Mouse (Mus musculus) stomach, embryonic 16.5 days (tissue): ENCODE data around the gene Adh6a. TPM values are rescaled to one million over a fixed set of nuclear protein-coding genes. Genes with fewer than 3 reads are reported as not detected.

Source experiments
- ATAC-seq: fragments of 200-750 bp; cut with Nextera tagmentation; 2 replicates; pipeline ENCODE4 v1.8.0; 2017; ENCODE audit warnings: moderate number of reproducible peaks, moderate TSS enrichment; ENCODE audit not compliant: insufficient read depth, low FRiP score
- H3K27ac ChIP-seq: fragments of 300-500 bp; sonication (generic); 2 replicates; pipeline ENCODE4 v1.5.1; 2014; ENCODE audit warnings: low read length
- H3K27me3 ChIP-seq: fragments of 300-500 bp; sonication (generic); 2 replicates; pipeline ENCODE4 v1.6.1; 2014; ENCODE audit warnings: low read length, control low read depth, mixed read lengths; ENCODE audit not compliant: control insufficient read depth, insufficient read depth
- H3K36me3 ChIP-seq: fragments of 300-500 bp; sonication (generic); 2 replicates; pipeline ENCODE4 v1.6.1; 2014; ENCODE audit warnings: low read length; ENCODE audit not compliant: control insufficient read depth, insufficient read depth
- H3K4me1 ChIP-seq: fragments of 300-500 bp; sonication (generic); 2 replicates; pipeline ENCODE4 v1.6.1; 2014; ENCODE audit warnings: low read length, control low read depth, mixed read lengths; ENCODE audit not compliant: control insufficient read depth, insufficient read depth
- H3K4me2 ChIP-seq: fragments of 300-500 bp; sonication (generic); 2 replicates; pipeline ENCODE4 v1.6.1; 2014; ENCODE audit warnings: low read depth, low read length, mixed read lengths
- H3K4me3 ChIP-seq: fragments of 300-500 bp; sonication (generic); replicated peaks from 2 replicates; pipeline ENCODE4 v1.5.1; 2014; ENCODE audit warnings: mild to moderate bottlenecking, low read length
- H3K9ac ChIP-seq: fragments of 300-500 bp; sonication (generic); 2 replicates; pipeline ENCODE4 v1.6.1; 2014; ENCODE audit warnings: low read length
- H3K9me3 ChIP-seq: fragments of 300-500 bp; sonication (generic); replicated peaks from 2 replicates; pipeline ENCODE4 v1.6.1; 2016; ENCODE audit warnings: low read length, control low read depth; ENCODE audit not compliant: control insufficient read depth
- WGBS: fragments of 180-500 bp; shearing (Covaris S2); extraction: QIAGEN DNeasy Blood & Tissue Kit; methylation state at CpG from one replicate; pipeline ENCODE4 v1.1.7; 2014; 5-methylcytosine and 5-hydroxymethylcytosine counted together
- polyA plus RNA-seq: library from polyadenylated mRNA; unstranded; fragments of >200 nt; fragmentation: Nextera tagmentation; extraction: Ambion mirVana; gene quantifications from 2 replicates; pipeline ENCODE4 v1.2.1, GENCODE M21; 2015

Adh6a gene
- polyA plus RNA-seq = 0.16 and 0.32 TPM in 2 replicates

DNA sequence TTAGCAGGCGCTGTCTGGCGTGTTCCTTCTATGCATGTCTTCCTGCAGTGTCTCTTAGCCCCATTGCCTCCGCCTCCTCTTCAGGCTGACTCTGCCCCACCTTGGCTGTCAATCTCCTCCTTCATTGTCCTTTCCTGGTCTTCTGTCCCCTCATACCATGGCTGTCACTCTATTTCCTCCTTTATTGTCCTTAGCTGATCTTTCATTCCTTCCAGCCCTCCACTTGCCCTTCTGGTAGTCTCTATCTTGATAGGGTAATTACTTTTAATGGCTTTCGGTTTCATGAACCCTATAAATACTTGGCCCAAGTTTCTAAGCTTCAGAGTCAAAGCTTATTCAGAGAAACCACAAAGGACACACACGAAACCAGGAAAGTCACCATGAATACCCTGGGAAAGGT lies at the start of gene Adh6a:
Adh6a (plus strand) TSS at position 322 of the 400 bp plus-strand sequence.
- Histone ChIP-seq H3K4me1 (no peaks in the 10 kb centered on the region), H3K27me3 (no peaks in the 10 kb centered on the region), H3K4me3 (no peak within 1 kb of the TSS), H3K4me2 (no peak within 1 kb of the TSS), H3K36me3 (no peaks in the 10 kb centered on the region), H3K9ac (no peak within 1 kb of the TSS), H3K27ac (no peak within 1 kb of the TSS), H3K9me3 (no peaks in the 10 kb centered on the region)
- 83% methylated on average over 5 of the region's 5 CpGs for WGBS
- ATAC-seq = no peak

DNA sequence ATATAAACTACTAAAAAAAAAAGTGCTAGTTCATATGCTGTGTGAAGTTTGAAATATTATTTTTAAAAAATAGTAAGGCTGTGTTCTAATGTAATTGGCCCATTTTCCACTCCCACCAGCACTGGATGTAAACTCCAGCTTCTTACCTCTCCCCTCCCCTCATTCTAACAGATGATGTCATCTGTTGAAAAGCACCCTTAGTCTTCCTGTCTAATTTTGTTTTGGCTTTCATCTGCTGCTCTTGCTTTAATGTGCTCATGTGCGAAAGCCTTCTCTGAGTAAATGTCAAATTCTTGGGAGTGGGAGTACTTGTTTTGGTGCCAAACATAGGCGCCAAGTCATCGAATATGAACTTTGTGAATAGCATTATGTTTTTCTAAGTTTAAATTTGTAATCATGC lies 48.4 kb upstream of the Adh6a start:
- Histone ChIP-seq H3K36me3 (no peaks in the 10 kb centered on the region), H3K27ac (no peak overlapping the region), H3K4me2 (no peak overlapping the region), H3K4me1 (0 out of 2 replicates have a peak, but pooled peaks cover 4% of the 10 kb centered on the region), H3K9me3 (no peaks in the 10 kb centered on the region), H3K4me3 (no peak overlapping the region), H3K9ac (no peak overlapping the region), H3K27me3 (no peaks in the 10 kb centered on the region)
- 64% methylated on average over 3 of the region's 3 CpGs for WGBS
- ATAC-seq = no peak

DNA sequence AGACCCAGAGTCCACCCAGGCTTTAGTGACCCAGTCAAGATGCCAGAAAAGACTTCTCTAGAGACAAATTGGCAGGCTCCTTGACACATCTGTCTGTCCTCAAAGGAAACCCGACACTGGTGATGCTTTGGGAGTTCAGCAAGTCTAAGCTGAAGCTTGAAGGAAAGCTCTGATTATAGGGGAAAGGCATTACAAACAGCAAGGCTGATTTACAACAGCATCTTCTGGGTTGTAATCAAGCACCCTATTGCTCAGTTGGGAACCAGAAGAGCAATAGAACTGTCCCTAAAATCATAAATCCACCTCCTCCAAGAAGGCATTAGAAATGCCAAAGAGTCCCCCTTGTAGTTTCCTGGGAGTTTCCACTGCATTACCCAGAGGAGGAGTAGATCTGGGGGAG lies 42.6 kb upstream of the Adh6a start:
- Histone ChIP-seq H3K36me3 (no peaks in the 10 kb centered on the region), H3K4me1 (peaks cover 4% of the 10 kb centered on the region; the same call in 1 of the 2 replicates), H3K4me2 (no peak overlapping the region), H3K9ac (no peak overlapping the region), H3K27me3 (no peaks in the 10 kb centered on the region), H3K27ac (no peak overlapping the region), H3K4me3 (no peak overlapping the region), H3K9me3 (no peaks in the 10 kb centered on the region)
- 25% methylated on average over 1 of the region's 1 CpGs for WGBS
- ATAC-seq = no peak

DNA sequence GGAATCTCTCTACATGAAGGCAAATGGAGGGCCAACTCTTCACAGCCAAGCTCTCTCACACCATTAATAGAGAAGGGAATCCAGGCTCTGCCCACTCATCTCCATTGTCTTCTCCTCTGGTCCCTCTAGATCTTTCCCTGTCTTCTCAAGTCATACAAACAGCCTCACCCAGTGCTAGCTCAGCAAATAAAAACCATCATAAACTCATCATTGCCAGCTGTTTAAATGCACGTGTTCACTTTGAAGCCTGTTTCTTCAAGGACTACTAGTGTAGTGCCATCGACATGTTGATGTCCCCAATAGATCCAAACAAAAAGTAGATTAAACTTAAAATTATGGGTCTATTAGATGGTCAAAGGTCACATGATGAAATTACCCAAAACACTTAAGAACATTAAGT lies 41.8 kb upstream of the Adh6a start:
- Histone ChIP-seq H3K9ac (no peak overlapping the region), H3K27me3 (no peaks in the 10 kb centered on the region), H3K36me3 (no peaks in the 10 kb centered on the region), H3K4me2 (no peak overlapping the region), H3K9me3 (no peaks in the 10 kb centered on the region), H3K27ac (no peak overlapping the region), H3K4me3 (no peak overlapping the region), H3K4me1 (peaks cover 4% of the 10 kb centered on the region; the same call in 1 of the 2 replicates)
- ATAC-seq = no peak
- 80% methylated on average over 2 of the region's 2 CpGs for WGBS

DNA sequence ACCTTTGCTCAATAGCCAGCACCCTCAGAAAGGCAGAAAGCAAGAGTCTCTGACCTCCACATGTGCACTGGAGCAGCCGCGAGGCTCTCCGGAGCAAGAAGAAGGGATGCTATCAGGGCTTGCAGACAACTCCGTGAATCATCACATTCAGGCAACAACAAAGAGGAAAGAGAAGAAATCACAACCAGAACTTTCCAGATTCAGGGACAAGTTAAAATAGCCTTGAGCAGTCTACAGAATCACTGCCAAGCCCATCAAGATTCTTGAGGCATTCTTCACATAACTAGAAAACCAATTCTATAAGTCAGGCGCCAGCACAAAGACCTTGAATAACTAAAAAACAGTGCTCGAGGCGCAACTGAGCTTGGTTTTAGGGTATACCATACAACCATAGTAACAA lies 40.0 kb upstream of the Adh6a start:
- H3K4me3 ChIP-seq = no peak overlapping the region
- WGBS = 84% methylated on average over 7 of the region's 7 CpGs
- no peak overlapping the region for H3K9ac ChIP-seq
- no peaks in the 10 kb centered on the region for H3K9me3 ChIP-seq
- no peak overlapping the region for H3K27ac ChIP-seq
- H3K36me3 ChIP-seq = no peaks in the 10 kb centered on the region
- no peak overlapping the region for H3K4me2 ChIP-seq
- no peak for ATAC-seq
- peaks cover 8% of the 10 kb centered on the region; the same call in 1 of the 2 replicates for H3K4me1 ChIP-seq
- no peaks in the 10 kb centered on the region for H3K27me3 ChIP-seq

DNA sequence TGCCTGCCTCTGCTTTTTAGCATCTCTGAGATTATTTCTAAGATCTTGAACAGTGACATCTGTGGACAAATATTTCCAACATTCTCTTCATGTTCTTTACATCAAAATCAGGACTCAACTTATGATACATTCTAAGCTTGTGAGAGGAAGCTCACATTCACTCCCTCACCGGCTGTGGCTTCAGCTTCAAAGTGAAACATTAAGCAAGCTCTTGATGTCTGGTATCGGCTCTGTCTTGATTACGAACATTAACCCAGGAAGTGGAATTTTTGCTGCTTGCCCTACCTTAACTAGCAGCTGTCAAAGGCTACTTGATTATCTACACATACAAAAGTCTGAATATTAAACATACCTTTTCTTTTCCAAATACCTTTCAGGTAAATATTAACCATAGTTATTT lies 38.0 kb upstream of the Adh6a start:
- Histone ChIP-seq H3K27me3 (no peaks in the 10 kb centered on the region), H3K4me3 (no peak overlapping the region), H3K36me3 (no peaks in the 10 kb centered on the region), H3K27ac (no peak overlapping the region), H3K4me2 (no peak overlapping the region), H3K9me3 (no peaks in the 10 kb centered on the region), H3K4me1 (peaks cover 8% of the 10 kb centered on the region; the same call in 1 of the 2 replicates), H3K9ac (no peak overlapping the region)
- WGBS = 44% methylated on average over 3 of the region's 3 CpGs
- no peak for ATAC-seq

DNA sequence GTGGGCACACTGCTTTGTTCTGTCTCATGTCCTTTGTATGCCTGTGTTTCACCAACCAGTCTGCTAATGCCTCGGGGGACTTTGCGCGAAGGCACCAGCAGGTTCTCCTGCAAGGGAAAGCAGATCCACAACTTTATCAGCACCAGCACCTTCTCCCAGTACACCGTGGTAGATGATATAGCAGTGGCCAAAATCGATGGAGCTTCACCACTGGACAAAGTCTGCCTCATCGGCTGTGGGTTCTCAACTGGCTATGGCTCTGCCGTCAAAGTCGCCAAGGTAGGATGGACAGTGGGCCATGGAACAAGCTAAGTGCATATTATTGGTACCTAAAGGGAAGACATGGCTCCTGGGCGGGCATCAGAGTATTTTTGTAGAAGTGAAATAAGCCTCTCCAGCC lies 30.5 kb upstream of the Adh6a start:
- WGBS = 93% methylated on average over 9 of the region's 9 CpGs
- Histone ChIP-seq H3K4me3 (no peak overlapping the region), H3K4me1 (no peaks in the 10 kb centered on the region), H3K27ac (no peak overlapping the region), H3K27me3 (no peaks in the 10 kb centered on the region), H3K4me2 (no peak overlapping the region), H3K9me3 (no peaks in the 10 kb centered on the region), H3K36me3 (no peaks in the 10 kb centered on the region), H3K9ac (no peak overlapping the region)
- ATAC-seq = no peak

DNA sequence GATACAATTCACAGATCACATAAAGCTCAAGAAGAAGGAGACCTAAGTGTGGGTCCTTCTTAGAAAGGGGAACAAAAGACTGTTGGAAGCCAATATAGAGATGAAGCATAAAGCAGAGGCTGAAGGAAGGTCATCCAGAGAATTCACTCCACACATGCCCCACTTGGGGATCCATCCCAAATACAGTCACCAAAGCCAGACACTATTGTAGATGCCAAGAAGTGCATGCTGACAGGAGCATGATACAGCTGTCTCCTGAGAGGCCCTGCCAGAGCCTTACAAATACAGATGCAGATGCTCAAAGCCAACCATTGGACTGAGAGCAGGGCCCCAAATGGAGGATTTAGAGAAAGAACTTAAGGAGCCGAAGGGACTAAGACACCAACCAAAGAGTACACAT lies 29.3 kb upstream of the Adh6a start:
- H3K36me3 ChIP-seq = no peaks in the 10 kb centered on the region
- no peak overlapping the region for H3K4me2 ChIP-seq
- no peak overlapping the region for H3K4me3 ChIP-seq
- no peaks in the 10 kb centered on the region for H3K27me3 ChIP-seq
- H3K4me1 ChIP-seq = no peaks in the 10 kb centered on the region
- no peaks in the 10 kb centered on the region for H3K9me3 ChIP-seq
- H3K27ac ChIP-seq = no peak overlapping the region
- WGBS = 83% methylated on average over 1 of the region's 1 CpGs
- no peak overlapping the region for H3K9ac ChIP-seq
- ATAC-seq = no peak

DNA sequence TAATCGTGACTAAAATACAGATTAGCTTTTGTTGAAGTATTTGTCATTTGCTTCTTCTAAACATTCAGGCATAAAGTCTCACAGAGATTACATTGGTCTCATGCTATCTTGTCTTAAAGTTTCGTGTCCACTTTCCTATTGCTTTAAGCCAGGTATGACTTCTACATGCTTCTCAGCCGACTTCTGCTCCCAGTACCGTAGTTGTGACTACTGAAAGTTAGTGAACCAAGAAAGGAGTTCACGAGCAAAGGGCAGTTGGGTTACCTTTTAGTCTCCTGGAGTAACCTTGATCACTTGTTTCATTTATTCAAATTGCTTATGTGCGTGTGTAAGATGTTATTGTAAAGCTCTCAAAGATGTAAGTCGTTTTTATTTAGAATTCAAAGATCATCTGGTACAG lies 27.1 kb upstream of the Adh6a start:
- no peaks in the 10 kb centered on the region for H3K27me3 ChIP-seq
- no peaks in the 10 kb centered on the region for H3K36me3 ChIP-seq
- H3K4me3 ChIP-seq = no peak overlapping the region
- H3K27ac ChIP-seq = no peak overlapping the region
- WGBS = 91% methylated on average over 7 of the region's 7 CpGs
- no peak overlapping the region for H3K9ac ChIP-seq
- no peaks in the 10 kb centered on the region for H3K4me1 ChIP-seq
- no peaks in the 10 kb centered on the region for H3K9me3 ChIP-seq
- ATAC-seq = no peak
- no peak overlapping the region for H3K4me2 ChIP-seq

DNA sequence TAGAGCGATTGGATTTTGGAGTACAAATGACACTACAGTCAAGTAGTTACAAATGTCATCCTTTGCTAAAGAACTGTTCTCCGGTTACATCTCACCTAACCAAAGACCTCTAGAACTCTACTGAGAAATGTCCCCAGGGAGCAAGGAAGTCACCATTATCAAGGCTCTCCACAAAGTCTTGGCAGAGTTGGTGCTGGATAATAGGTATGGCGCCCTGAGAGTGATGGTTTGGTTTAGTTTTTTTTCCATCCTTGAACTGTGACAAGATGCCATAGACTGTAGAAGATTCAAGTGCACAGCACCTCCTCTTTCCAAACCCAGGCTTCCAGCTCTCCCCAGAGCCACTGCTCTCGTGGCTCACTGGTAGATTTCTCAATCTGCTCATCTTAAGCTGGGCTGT lies 25.4 kb upstream of the Adh6a start:
- H3K4me1 ChIP-seq = no peaks in the 10 kb centered on the region
- WGBS = 84% methylated on average over 4 of the region's 4 CpGs
- H3K27me3 ChIP-seq = no peaks in the 10 kb centered on the region
- H3K27ac ChIP-seq = no peak overlapping the region
- no peak for ATAC-seq
- no peaks in the 10 kb centered on the region for H3K36me3 ChIP-seq
- H3K9me3 ChIP-seq = no peaks in the 10 kb centered on the region
- no peak overlapping the region for H3K4me2 ChIP-seq
- no peak overlapping the region for H3K9ac ChIP-seq
- H3K4me3 ChIP-seq = no peak overlapping the region
